Mouse (Mus musculus) right cerebral cortex, postnatal 14 days (tissue): ENCODE results near the gene Ntpcr.

Experiments
- DNase-seq: peaks from one replicate; pipeline ENCODE4 v3.0.0; 2022

Gene Ntpcr

DNA sequence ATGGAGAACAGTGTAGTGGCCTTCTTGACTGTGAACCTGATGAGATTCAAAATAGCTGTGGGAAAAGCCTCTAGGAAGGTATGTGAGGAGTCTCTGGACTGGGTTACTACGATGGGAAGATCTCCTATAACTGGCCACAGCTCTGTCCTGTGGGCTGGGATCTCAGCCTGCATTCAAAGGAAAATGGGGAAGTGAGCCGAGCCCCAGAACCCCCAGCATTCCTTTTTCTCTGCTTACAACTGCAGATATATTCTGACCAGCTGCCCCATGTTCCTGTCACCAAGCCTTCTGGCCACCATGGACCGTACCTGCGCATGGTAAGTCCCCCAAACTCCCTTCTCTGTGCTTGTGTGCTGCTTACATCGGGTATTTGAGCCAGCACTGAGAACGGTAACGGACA is at the start of gene Ntpcr:
TSS of gene Ntpcr (plus strand) at position 218 of the 400 bp plus-strand sequence.
- DNase-seq = no peak

- DNase-seq = no peak
Observed at GRCm38 (mm10) chr8:125680851-125681408, 48.8 kb upstream of the Ntpcr start.

GRCm38 (mm10) chr8:125685216-125685760 is 44.5 kb upstream of the Ntpcr start:
- DNase-seq = no peak

GRCm38 (mm10) chr8:125686221-125686865 is 43.4 kb upstream of the Ntpcr start:
- no peak for DNase-seq

DNA sequence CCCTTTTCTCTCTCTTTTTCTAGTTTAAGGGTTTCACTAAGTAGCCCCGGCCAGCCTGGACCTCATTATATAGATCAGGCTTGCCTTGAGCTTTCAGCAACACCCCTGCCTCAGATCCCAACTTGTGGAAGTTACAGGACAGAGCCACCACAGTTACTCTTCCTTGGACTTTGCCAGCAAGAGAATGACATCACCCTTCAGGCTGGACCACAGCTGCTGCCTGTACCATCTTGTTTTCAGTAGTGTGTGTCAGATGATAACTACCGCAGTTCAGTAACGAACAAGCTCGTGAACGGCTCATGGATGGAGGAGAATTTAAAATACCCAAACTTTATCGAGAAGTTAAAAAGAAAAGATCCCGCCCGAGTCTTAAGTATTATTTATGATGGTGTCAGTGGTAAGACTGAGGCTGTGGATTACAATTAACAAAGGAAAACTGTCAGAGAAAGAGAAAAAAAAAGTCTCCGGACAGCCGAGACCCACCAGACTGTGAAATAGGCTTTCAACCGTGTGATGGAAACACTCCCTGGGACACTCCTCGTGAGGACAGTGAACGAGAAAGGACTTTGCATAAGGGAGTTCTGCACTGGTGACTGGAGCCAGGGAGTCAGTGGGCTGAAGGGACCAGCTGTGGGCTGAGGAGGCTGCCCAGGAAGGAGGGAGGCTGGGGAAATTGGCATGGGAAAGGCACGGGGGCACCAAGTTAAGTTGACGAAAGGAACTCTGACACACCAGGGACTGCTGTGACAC is 39.4 kb upstream of the Ntpcr start:
- DNase-seq = no peak

- no peak for DNase-seq
Observed at GRCm38 (mm10) chr8:125690961-125691360, 38.8 kb upstream of the Ntpcr start.

GRCm38 (mm10) chr8:125692447-125692846 is 37.3 kb upstream of the Ntpcr start:
- no peak for DNase-seq

DNA sequence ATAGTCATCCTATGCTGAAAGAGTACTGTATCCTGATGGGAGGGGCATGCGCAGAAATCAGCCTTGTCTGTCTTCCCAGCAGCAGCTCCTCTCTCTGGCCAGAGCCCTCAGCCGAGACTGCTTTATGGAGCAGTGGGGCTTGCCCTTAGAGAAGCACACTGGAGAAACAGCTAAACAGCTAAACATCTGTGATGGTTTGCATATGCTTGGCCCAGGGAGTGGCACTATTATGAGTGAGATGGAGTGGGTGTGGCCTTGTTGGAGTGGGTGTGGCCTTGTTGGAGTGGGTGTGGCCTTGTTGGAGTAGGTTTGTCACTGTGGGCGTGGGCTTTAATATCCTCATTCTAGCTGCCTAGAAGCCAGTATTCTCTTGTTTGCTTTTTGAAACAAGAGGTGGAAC is 36.6 kb upstream of the Ntpcr start:
- no peak for DNase-seq

- DNase-seq = no peak
Observed at GRCm38 (mm10) chr8:125695951-125696350, 33.8 kb upstream of the Ntpcr start.

GRCm38 (mm10) chr8:125699391-125700025 is 30.3 kb upstream of the Ntpcr start:
- no peak for DNase-seq

DNA sequence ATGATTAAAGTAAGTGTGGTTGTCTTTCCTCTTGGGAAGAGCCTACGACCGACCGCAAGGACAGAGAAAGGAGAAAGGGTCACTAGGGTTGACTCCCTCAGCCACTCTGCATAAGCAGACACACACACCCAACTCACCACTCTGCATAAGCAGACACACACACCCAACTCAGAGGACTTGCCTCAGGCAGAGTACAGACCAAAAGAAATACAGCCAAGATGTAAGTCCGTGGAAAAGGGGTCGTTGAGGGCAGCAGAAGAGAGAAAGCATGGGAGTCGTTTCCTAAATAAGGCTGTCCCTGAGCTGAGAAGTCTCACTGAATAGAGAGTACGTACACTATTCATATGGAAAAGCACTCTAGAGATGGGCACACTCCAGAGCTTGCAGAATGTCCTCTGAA is 29.4 kb upstream of the Ntpcr start:
- DNase-seq = no peak

DNA sequence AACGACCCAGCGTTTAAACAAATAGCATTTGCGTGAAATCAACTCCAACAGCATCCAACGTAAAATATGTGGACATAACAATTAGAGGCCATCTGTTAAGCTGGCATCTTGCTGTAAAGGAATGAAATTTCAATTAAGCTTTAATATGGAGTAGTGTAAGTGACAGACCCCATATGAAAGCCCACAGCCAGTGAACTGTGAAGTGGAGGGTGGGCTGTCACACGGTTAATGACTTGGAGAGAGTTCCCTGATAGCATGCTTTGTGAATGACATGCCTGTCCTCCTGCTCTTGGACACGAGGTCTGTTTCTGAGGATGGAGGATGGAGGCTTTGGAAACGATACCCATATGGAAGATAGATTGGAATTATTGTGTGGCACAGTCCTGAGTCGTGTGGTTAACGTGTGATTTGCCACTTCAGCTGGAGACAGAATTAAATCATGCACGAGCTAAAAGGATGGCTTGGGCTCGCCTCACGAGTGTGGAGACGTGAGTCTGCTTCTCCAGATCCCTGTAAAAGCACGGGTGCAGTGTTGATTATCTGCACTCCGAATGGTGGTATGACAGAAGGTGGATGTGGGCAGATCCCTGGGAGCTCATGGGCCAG is 26.8 kb upstream of the Ntpcr start:
- no peak for DNase-seq

GRCm38 (mm10) chr8:125704434-125704833 is 25.3 kb upstream of the Ntpcr start:
- DNase-seq = no peak

DNA sequence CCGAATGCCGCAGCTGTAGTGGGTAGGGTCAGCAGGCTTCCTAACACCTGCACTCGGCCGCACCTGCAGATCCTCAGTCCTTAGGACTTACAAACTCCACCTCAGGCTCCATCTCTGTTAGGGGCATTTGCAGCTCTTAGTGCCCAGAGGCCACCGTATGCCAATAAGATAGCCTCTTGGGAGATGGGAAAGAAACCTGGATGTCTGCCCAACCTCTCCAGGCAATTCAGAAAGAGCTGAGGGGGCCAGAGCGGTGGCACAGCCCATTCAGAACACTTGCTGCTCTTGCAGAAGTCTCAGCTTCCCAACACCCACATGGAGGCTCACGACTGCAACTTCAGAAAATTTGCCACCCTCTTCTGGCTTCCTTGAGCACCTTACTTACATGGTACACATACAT is 23.9 kb upstream of the Ntpcr start:
- no peak for DNase-seq

GRCm38 (mm10) chr8:125709171-125709570 is 20.6 kb upstream of the Ntpcr start:
- DNase-seq = no peak

GRCm38 (mm10) chr8:125711514-125711913 is 18.2 kb upstream of the Ntpcr start:
- no peak for DNase-seq

DNA sequence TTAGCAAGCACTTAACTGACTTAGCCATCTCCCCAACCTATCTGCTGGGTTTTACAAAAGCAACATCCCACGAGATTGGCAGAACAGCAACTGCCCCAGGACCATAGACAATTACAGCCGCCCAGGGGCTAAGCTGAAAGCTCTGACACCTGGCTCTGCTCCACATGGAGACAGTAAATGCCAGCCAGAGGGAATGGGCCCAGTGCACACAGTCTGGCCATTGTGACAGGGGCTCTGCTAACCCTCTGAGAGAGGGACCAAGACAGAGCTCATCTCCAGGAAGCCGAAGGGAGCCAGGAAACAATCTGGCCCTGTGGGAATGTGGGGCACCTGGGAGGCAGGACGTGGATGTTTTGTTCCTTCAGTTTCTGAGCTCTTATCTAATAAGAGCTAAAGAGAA is 13.6 kb upstream of the Ntpcr start:
- no peak for DNase-seq

DNA sequence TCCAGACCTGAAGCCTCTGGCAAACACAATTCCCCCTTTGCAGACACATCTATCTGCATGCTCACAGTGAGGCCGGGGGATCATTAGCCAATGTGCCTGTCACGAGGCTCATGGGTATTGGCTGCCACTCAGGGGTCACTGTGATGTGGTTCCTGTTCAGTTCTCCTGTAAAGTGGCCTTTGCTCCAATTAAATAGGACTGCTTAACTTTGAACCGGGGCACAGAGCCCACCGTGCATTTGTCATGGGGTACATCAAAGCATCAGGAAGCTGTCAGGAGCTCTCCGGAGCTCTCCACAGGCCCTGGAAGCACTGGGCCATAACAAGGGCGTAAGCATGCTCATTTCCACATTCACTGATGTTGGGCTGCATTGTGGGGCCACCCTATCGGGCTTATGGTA is 13.2 kb upstream of the Ntpcr start:
- DNase-seq = no peak

- no peak for DNase-seq
Observed at GRCm38 (mm10) chr8:125718914-125719313, 10.8 kb upstream of the Ntpcr start.

GRCm38 (mm10) chr8:125722675-125723074 is 7.1 kb upstream of the Ntpcr start:
- no peak for DNase-seq

GRCm38 (mm10) chr8:125723437-125723836 is 6.3 kb upstream of the Ntpcr start:
- no peak for DNase-seq

- DNase-seq = no peak
Observed at GRCm38 (mm10) chr8:125725037-125725820, 4.5 kb upstream of the Ntpcr start.
